Mouse (Mus musculus) bone marrow, adult 2 months (tissue): ENCODE data around the gene Gm8122.
"Not testable (repeated sequence)": the region's sequence is repeated elsewhere in the genome, so short reads cannot be mapped to it uniquely, and the experiment has no call there.

Source experiments
- CTCF ChIP-seq: fragments of 200-500 bp; IDR thresholded peaks from 2 replicates; pipeline ENCODE4 v1.5.1; 2011; ENCODE audit warnings: low read length, control low read depth; ENCODE audit not compliant: control insufficient read depth, insufficient read depth
- POLR2A ChIP-seq: fragments of 200-500 bp; IDR thresholded peaks from 2 replicates; pipeline ENCODE4 v1.6.1; 2011; ENCODE audit warnings: low read depth, mild to moderate bottlenecking, control low read depth, low read length, borderline replicate concordance; ENCODE audit not compliant: control insufficient read depth

- not testable (repeated sequence) for TF ChIP-seq POLR2A, CTCF
Measured at GRCm38 (mm10) chr14:43278681-43279080, 43.6 kb upstream of the Gm8122 start.
